In the genomic region with DNA sequence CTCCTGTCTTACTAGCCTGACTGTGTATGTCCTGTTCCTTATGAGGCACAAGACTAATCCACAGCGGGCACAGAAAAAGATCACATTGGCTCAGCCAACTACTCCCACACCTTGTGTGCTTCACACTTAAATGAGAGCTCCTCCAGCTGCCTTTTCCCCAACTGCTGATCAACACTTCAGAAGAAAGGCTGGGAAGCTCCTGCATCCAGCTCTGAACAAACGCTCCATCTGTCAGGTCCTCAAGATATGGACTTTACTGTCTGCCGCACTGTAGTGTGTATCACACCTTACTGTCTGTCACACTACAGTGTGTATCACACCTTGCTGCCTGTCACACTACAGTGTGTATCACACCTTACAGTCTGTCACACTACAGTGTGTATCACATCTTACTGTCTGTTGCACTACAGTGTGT, we compare ENCODE assay signal across 29 mouse cellular contexts.
DNase-seq lines count a peak whose midpoint lies in the region; ATAC-seq and TF ChIP-seq lines count a peak whose summit lies in the region.
"Had no signal": no experiment of that assay in that cellular context is flagged by ENCODE, and none has a peak within 500 bp of the region (broad histone marks: within the 10 kb centered on the region; RNA-seq: fewer than 3 reads in every experiment).

No protein-coding gene starts in this region.

- H3K27ac ChIP-seq in midbrain, embryonic 14.5 days (replicated peaks; ENCODE audit: low read depth, low read length): no peak overlapping the region
- no peak overlapping the region for H3K27ac ChIP-seq in midbrain, embryonic 16.5 days (ENCODE audit: low read length)
- no peak overlapping the region for H3K27ac ChIP-seq in forebrain, embryonic 15.5 days (replicated peaks)
- H3K27ac ChIP-seq: embryonic facial prominence, embryonic 12.5 days; heart, embryonic 10.5 days; heart, embryonic 15.5 days; hindbrain, embryonic 12.5 days; hindbrain, postnatal 0 days; intestine, embryonic 15.5 days; layer of hippocampus, adult 2 months; liver, embryonic 13.5 days; neural tube, embryonic 13.5 days had no signal

- H3K4me2 ChIP-seq in midbrain, embryonic 14.5 days (ENCODE audit: low read length): no peak overlapping the region
- no peak overlapping the region for H3K4me2 ChIP-seq in midbrain, embryonic 16.5 days (ENCODE audit: low read length)
- no peak overlapping the region for H3K4me2 ChIP-seq in forebrain, embryonic 15.5 days (replicated peaks)
- H3K4me2 ChIP-seq: embryonic facial prominence, embryonic 12.5 days; heart, embryonic 15.5 days; hindbrain, embryonic 12.5 days; intestine, embryonic 15.5 days; liver, embryonic 13.5 days; neural tube, embryonic 13.5 days had no signal

- WGBS in midbrain, embryonic 14.5 days: 93% methylated on average over 3 of the region's 3 CpGs
- WGBS in midbrain, embryonic 16.5 days: 89% methylated on average over 3 of the region's 3 CpGs
- WGBS in forebrain, embryonic 15.5 days: 58% methylated on average over 3 of the region's 3 CpGs

- TF ChIP-seq CTCF in brain, embryonic 14.5 days (IDR thresholded peaks at IDR 0.05; ENCODE audit: borderline replicate concordance, extremely low read depth, insufficient read depth, insufficient read length): no peak

- no peak for TF ChIP-seq POLR2A in brain, embryonic 14.5 days (IDR thresholded peaks at IDR 0.05; ENCODE audit: borderline replicate concordance, extremely low read depth, insufficient read depth, insufficient read length, poor library complexity, severe bottlenecking)

- H3K27me3 ChIP-seq in midbrain, embryonic 14.5 days (ENCODE audit: control insufficient read depth, insufficient read depth, low read length): no peaks in the 10 kb centered on the region
- no peaks in the 10 kb centered on the region for H3K27me3 ChIP-seq in midbrain, embryonic 16.5 days (ENCODE audit: control insufficient read depth, insufficient read depth, low read depth, low read length)
- no peaks in the 10 kb centered on the region for H3K27me3 ChIP-seq in forebrain, embryonic 15.5 days
- H3K27me3 ChIP-seq: embryonic facial prominence, embryonic 12.5 days; heart, embryonic 15.5 days; hindbrain, embryonic 12.5 days; intestine, embryonic 15.5 days; liver, embryonic 13.5 days; neural tube, embryonic 13.5 days had no signal

- no peak overlapping the region for H3K9ac ChIP-seq in midbrain, embryonic 14.5 days (replicated peaks; ENCODE audit: low read length)
- H3K9ac ChIP-seq in midbrain, embryonic 16.5 days (ENCODE audit: low read depth, low read length): no peak overlapping the region
- H3K9ac ChIP-seq in forebrain, embryonic 15.5 days (replicated peaks): no peak overlapping the region
- H3K9ac ChIP-seq: embryonic facial prominence, embryonic 12.5 days; heart, embryonic 15.5 days; hindbrain, embryonic 12.5 days; intestine, embryonic 15.5 days; liver, embryonic 13.5 days; neural tube, embryonic 13.5 days had no signal

- 0 out of 2 replicates have a peak, but pooled peaks have one; percentile 17 for ATAC-seq in midbrain, embryonic 14.5 days (ENCODE audit: low FRiP score, low TSS enrichment)
- ATAC-seq in midbrain, embryonic 16.5 days: no peak
- ATAC-seq in forebrain, embryonic 15.5 days (replicated peaks): peak; percentile 82; the same call in 1 of the 2 replicates
- ATAC-seq: hindbrain, postnatal 0 days; intestine, embryonic 15.5 days; lung, postnatal 0 days had no signal

- no peaks in the 10 kb centered on the region for H3K9me3 ChIP-seq in midbrain, embryonic 14.5 days (ENCODE audit: control insufficient read depth, low read length)
- no peaks in the 10 kb centered on the region for H3K9me3 ChIP-seq in midbrain, embryonic 16.5 days (replicated peaks; ENCODE audit: control insufficient read depth, low read length, poor library complexity, severe bottlenecking)
- no peaks in the 10 kb centered on the region for H3K9me3 ChIP-seq in forebrain, embryonic 15.5 days
- H3K9me3 ChIP-seq: embryonic facial prominence, embryonic 12.5 days; heart, embryonic 10.5 days; heart, embryonic 15.5 days; hindbrain, embryonic 12.5 days; intestine, embryonic 15.5 days; liver, embryonic 13.5 days; neural tube, embryonic 13.5 days had no signal

- no peaks in the 10 kb centered on the region for H3K4me1 ChIP-seq in midbrain, embryonic 14.5 days (ENCODE audit: control insufficient read depth, insufficient read depth, low read length)
- no peaks in the 10 kb centered on the region for H3K4me1 ChIP-seq in midbrain, embryonic 16.5 days (ENCODE audit: control insufficient read depth, insufficient read depth, low read length)
- peaks cover 14% of the 10 kb centered on the region for H3K4me1 ChIP-seq in forebrain, embryonic 15.5 days
- H3K4me1 ChIP-seq: embryonic facial prominence, embryonic 12.5 days; heart, embryonic 10.5 days; heart, embryonic 15.5 days; hindbrain, embryonic 12.5 days; intestine, embryonic 15.5 days; liver, embryonic 13.5 days; neural tube, embryonic 13.5 days had no signal

- no peaks in the 10 kb centered on the region for H3K36me3 ChIP-seq in midbrain, embryonic 14.5 days (ENCODE audit: control insufficient read depth, insufficient read depth, low read length)
- no peaks in the 10 kb centered on the region for H3K36me3 ChIP-seq in midbrain, embryonic 16.5 days (ENCODE audit: control insufficient read depth, insufficient read depth, low read length)
- H3K36me3 ChIP-seq in forebrain, embryonic 15.5 days: no peaks in the 10 kb centered on the region
- H3K36me3 ChIP-seq: embryonic facial prominence, embryonic 12.5 days; heart, embryonic 10.5 days; heart, embryonic 15.5 days; hindbrain, embryonic 12.5 days; intestine, embryonic 15.5 days; liver, embryonic 13.5 days; neural tube, embryonic 13.5 days had no signal

- peak; percentile 13 to 46 for DNase-seq in frontal cortex, postnatal 36 days (ENCODE audit: low spot score in 2 of 2)
- DNase-seq in frontal cortex, postnatal 10 days (ENCODE audit: low spot score in 2 of 2): no peak
- DNase-seq in midbrain, embryonic 14.5 days: no peak
- DNase-seq in brain, embryonic 14.5 days (ENCODE audit: low read depth): peak; percentile 77
- DNase-seq in liver: no peak
- DNase-seq in embryo, embryonic 9.5 days (ENCODE audit: extremely low spot score): no peak
- DNase-seq: adrenal gland, postnatal 25 days; B cell, adult 2 months; cerebellum, adult 9-10 months; cerebellum, postnatal 36 days; gastrocnemius, postnatal 14 days; heart, postnatal 36 days; kidney, adult 2 months; kidney, postnatal 36 days; left cerebral cortex, postnatal 4 days; liver, embryonic 13.5 days; lung, adult 18-20 months; lung, postnatal 4 days had no signal

- no peak overlapping the region for H3K4me3 ChIP-seq in midbrain, embryonic 14.5 days (replicated peaks; ENCODE audit: low read depth, low read length)
- no peak overlapping the region for H3K4me3 ChIP-seq in midbrain, embryonic 16.5 days (ENCODE audit: low read depth, low read length)
- H3K4me3 ChIP-seq in forebrain, embryonic 15.5 days: no peak overlapping the region
- H3K4me3 ChIP-seq: embryonic facial prominence, embryonic 12.5 days; heart, embryonic 10.5 days; heart, embryonic 15.5 days; hindbrain, embryonic 12.5 days; intestine, embryonic 15.5 days; layer of hippocampus, adult 2 months; liver, embryonic 13.5 days; neural tube, embryonic 13.5 days had no signal

Comparison
In these comparisons a context has a peak if more than half of its experiments do, and no peak if none do; other contexts are left out.
1. DNase-seq: peak in frontal cortex, postnatal 36 days (2 of 2) and brain, embryonic 14.5 days (single experiment); none in frontal cortex, postnatal 10 days (0 of 2), midbrain, embryonic 14.5 days (single experiment), liver (single experiment) and embryo, embryonic 9.5 days (single experiment).